Mouse (Mus musculus): Measurements from ENCODE around the gene Abcb11.
"Not testable (repeated sequence)": the region's sequence is repeated elsewhere in the genome, so short reads cannot be mapped to it uniquely, and the experiment has no call there.

The Abcb11 gene

GRCm38 (mm10) chr2:69342496-69343221, at the start of gene Abcb11:
Gene Abcb11 (minus strand): TSS chr2:69342616.
- DNase-seq (ENCODE audit: low spot score in 2 of 2) = no peak

DNA sequence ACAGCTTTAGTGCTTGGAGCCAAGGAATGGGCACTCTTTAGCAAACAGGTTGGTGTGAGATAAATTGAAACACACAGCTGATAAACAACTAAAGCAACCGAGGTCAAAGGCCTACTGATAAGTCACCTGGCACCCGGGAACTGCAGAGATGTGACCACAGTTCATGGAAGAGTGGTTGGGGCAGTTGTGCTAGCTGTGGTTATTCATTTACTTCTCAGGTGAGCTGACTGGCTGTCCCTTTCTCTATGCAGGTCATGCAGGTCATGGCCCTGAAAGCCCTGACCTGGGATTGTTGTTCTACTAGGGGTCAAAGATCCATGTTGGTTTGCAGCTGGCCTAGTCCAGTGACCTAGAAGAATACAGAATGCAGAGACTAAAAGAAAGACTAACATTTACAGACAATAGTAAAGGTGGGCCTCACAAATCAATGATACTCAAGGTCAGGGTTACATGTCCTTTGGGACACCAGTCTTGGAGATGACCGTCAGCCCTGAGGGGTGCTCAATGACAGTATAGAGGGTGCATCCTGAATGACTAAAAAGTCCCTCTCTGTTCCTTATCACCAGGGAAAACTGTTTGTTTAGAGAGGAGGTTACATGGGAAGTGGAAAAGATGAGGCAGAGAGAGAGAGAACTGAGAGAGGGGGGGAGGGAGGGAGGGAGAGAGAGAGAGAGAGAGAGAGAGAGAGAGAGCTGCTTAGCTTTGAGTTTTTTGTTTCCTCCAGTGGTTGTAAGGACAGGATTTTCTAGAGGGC, 43.9 kb upstream of the Abcb11 start:
- DNase-seq (ENCODE audit: low spot score in 2 of 2) = no peak

DNA sequence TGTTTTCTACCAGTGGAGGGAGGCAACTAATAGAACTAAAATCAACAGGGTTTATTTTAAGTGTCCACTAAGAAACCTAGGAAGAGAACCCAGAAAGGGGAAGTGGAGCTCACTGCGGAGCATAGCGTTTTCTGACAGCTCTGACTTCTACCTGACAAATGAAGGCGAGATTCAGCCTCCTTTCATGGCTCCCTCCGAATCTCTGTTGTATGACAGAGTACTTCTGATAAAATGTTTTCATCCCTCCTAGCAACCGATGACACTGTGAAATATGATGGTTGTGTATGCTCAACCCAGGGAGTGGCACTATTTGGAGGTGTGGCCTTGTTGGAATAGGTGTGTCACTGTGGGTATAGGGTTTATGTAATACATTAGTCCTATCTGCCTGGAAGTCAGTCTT, 40.4 kb upstream of the Abcb11 start:
- DNase-seq (ENCODE audit: low spot score in 2 of 2) = no peak

DNA sequence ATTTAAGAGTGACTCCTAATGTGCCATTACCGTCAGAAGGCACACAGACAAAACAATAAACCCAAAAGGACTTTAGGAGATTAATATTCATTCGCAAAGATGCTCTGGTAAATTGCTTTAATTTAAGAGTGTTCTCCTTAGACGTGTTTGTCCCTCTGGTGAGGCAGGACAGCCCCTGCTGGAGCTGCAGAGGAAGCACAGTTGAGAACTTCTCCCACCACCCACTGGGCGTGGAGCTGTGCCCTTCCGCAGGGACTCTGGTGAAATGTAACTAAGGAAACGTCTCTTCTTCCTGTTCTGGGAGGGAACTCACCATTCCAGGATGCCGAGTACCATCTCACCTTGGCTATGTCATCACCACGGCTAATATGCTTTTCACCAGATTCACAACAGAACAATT, 39.3 kb upstream of the Abcb11 start:
- DNase-seq (ENCODE audit: low spot score in 2 of 2) = no peak

DNA sequence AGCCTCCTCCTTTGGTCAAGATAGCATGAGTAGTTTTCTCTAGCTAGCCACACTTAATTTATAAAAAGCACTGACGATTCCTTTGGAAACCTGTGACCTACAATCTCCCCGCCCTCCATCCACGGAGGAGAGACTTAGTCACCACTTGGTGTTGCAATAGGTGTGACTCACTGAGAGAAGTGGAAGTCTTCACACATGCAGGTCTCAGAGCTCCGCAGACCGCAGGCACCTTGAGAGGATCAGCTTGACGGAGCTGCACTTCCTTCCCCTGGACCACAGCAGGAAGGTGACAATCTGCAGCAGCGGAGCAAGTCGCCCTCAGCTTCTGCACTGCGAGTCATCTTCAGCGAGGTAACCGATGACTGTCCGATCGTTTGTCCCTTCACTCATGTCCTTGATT, 37.9 kb upstream of the Abcb11 start, which contains the start of gene Dhrs9:
TSS of gene Dhrs9 (plus strand) at position 165 of the 400 bp plus-strand sequence.
- DNase-seq (ENCODE audit: low spot score in 2 of 2) = no peak

GRCm38 (mm10) chr2:69379801-69380200, 37.4 kb upstream of the Abcb11 start:
- DNase-seq (ENCODE audit: low spot score in 2 of 2) = no peak

DNA sequence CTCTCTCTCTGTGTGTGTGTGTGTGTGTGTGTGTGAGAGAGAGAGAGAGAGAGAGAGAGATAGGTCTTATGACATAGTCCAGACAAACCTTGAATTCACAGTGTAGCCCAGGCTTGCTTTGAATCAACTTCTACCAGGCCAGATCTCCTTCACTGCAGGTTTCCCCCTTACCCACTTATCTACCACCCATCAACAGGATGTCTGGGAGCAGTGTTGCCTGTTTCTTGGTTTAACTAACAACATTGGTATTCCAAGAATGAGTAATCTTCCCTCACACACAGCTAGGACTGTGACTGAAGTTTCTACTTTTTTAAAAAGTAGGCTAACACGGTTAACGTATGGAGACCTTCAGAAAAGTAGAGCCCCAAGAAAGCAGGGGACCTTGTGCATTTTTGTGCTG, 34.4 kb upstream of the Abcb11 start:
- DNase-seq (ENCODE audit: low spot score in 2 of 2) = no peak

GRCm38 (mm10) chr2:69365275-69365674, 22.9 kb upstream of the Abcb11 start:
- DNase-seq (ENCODE audit: low spot score in 2 of 2) = no peak

DNA sequence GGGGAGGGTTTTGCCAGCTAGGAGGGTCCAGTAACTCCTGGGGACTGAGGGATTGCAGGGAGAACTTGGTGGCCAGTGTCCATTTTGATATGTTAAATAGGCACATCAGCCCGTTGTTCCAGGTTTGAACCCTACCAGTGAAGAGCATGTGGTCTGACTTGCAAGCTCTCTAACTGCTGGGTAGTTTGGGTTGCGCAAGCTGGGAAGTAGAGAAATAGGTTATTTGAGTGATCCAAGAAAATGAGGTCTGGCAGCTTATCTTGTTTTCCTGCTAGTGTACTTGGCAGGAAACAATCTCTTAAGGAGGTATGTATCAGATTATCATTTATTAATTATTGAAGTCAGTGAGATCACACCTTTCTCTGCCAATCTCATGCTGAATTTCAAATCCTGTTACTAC, 22.4 kb upstream of the Abcb11 start:
- DNase-seq (ENCODE audit: low spot score in 2 of 2) = no peak

DNA sequence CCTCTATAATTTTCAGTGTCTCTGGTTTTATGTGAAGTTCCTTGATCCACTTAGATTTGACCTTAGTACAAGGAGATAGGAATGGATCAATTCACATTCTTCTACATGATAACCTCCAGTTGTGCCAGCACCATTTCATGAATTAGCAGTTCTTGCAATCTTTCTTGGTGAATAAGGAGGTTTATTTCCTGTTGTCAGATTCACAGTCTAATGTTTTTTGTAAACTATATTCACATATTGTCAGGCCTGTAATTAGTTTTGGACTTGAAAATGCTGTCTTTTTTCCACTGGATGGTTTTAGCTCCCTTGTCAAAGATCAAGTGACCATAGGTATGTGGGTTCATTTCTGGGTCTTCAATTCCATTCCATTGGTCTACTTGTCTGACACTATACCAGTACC, 13.0 kb upstream of the Abcb11 start:
- DNase-seq (ENCODE audit: low spot score in 2 of 2) = not testable (repeated sequence)

- DNase-seq (ENCODE audit: low spot score in 2 of 2) = no peak
These were observed 910 bp downstream of the Abcb11 start for GRCm38 (mm10) chr2:69341506-69341905.

- DNase-seq (ENCODE audit: low spot score in 2 of 2) = not testable (repeated sequence)
These were observed 10.9 kb downstream of the Abcb11 start for GRCm38 (mm10) chr2:69331523-69331922.

- no peak for DNase-seq (ENCODE audit: low spot score in 2 of 2)
These were observed 13.8 kb downstream of the Abcb11 start for GRCm38 (mm10) chr2:69328509-69329163.

DNA sequence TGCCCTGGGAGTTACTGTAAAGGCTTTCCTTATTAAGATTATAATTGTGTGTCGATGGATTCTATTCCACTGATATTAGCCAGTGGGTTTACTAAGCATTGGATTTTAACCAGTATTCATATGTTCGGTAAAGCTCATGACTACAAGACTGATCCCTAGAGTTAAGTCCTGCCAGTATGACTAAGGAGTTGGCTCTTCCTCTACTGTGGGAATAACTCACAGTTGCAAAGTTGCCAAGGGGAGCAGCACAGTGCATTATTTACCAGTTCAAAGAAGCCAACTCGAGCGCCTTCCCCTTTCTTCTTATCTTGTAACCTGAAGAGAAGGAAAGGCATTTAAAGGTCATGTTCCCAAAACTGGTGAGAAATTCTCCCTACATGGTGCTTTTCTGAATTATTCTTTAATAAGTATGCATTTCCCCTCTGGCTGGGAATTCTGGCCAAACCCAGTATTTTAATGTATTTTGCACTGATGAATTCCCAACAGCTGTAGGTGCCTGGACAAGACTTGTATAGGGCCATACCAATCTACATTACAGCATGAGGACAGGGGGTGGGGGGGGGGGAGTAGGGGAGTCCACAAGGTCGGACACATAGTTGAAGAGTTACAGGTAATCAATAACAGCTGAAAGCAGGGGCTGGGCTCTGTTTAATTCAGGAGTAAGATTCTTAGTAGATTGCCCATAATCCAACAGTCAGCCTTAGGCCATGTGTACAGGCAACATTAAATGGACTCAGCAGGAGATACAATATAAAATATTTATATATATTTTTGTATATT, 17.3 kb downstream of the Abcb11 start:
- no peak for DNase-seq (ENCODE audit: low spot score in 2 of 2)

- DNase-seq (ENCODE audit: low spot score in 2 of 2) = no peak
These were observed 19.4 kb downstream of the Abcb11 start for GRCm38 (mm10) chr2:69323018-69323417.

- DNase-seq (ENCODE audit: low spot score in 2 of 2) = no peak
These were observed 21.0 kb downstream of the Abcb11 start for GRCm38 (mm10) chr2:69321457-69321856.

DNA sequence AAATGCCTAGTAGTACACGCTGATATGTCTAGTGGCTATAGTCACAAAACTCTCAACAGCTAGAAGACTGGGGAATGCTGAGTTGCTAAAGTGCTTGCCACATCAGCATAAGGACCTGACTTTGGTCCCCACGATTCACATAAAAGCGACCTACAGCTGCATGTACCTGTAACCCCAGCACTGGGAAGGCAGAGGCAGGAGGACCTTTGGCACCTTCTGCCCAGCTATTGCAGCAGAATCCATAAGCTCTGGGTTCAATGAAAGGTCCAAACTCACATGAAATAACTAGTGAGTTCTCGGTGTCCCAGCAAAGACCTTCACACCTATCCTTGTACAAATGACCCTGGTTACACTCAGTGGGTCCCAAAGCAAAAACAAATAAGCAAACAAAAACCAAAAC, 31.1 kb downstream of the Abcb11 start:
- no peak for DNase-seq (ENCODE audit: low spot score in 2 of 2)

DNA sequence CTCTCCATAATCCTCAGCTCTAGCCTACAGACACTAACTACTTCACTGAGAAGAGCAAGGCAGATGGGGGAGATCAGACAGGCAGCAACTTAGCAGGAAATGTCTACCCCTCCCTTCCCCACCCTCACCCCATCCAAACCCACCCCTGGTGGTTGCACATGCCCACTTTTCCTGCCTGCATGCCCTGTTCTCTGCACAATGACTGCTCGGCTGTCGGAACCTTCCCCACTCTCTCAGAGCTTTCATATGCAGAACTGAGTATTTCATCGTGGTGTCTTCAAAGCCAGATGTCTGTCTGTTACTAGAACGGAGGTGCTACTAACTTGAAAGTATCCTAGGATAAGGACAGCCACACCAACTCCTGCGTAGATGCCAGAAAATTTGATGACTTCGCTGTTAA, 34.3 kb downstream of the Abcb11 start:
- DNase-seq (ENCODE audit: low spot score in 2 of 2) = no peak

- not testable (repeated sequence) for DNase-seq (ENCODE audit: low spot score in 2 of 2)
These were observed 41.8 kb downstream of the Abcb11 start for GRCm38 (mm10) chr2:69300568-69300967.

DNA sequence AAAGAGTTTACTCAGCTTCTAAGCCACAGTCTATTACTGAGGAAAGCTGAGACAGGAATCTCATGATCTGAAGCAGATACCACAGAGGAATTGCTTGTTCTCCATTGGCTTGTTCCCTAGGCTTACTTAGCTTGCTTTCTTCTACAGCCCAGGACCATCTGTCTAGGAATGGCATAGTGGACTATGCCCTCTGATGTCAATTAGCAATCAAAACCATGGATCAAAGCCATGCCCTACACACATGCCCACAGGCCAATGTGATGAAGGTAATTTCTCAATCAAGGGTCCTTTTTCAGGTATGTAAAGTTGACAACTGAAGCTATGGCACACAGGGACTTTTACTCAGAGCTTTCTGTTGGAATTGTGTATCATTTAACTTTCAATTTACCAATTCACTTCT, 47.9 kb downstream of the Abcb11 start:
- no peak for DNase-seq (ENCODE audit: low spot score in 2 of 2)

DNA sequence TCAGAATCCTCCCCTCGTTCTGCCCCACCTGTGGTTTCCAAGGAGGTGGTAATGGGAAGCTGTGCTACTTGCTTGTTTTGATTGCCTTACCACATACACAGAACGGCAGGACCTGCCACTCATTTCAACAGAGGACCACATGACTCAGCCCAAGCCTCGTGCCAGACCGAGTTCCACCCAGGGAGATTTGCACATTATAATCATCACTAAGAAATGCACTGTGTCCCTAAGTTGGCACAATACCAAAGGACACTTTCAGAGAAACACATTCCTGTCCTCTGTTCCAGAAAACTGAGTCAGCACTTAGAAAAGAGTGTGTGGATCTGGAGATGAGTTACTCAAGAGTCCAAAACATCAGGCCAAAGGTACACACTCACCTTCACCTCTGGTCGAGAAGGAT, 53.4 kb downstream of the Abcb11 start:
- no peak for DNase-seq (ENCODE audit: low spot score in 2 of 2)

GRCm38 (mm10) chr2:69275875-69276274, 66.5 kb downstream of the Abcb11 start:
- DNase-seq (ENCODE audit: low spot score in 2 of 2) = no peak

Data from right cerebral cortex, postnatal 10 days (tissue).